Mouse (Mus musculus): ENCODE results near the gene Snx29. TPM values are rescaled to one million over a fixed set of nuclear protein-coding genes. Genes with fewer than 3 reads are reported as not detected.

Snx29 gene
- polyA plus RNA-seq, 1 experiment from 2014 or later = 15.3 TPM

DNA sequence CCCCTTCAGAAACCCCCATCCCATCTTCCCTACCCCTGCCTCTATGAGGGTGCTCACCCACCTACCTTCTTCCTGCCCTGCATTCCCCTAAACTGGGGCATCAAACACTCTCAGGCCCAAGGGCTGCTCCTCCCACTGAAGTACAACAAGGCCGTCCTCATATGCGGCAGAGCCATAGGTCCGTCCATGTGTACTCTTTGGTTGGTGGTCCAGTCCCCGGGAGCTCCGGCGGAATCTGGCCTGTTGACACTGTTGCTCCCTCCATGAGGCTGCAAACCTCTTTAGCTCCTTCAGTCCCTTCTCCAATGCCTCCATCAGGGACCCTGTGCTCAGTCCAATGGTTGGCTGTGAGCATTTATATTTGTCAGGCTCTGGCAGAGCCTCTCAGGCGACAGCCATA is 219.1 kb downstream of the Snx29 start:
- Histone ChIP-seq H3K4me2 (replicated peaks; ENCODE audit: low read depth, low read length) (no peak overlapping the region), H3K9ac (ENCODE audit: low read depth, low read length) (no peak overlapping the region), H3K36me3 (ENCODE audit: control insufficient read depth, insufficient read depth, low read length) (no peaks in the 10 kb centered on the region), H3K27me3 (ENCODE audit: control insufficient read depth, insufficient read depth, low read length) (no peaks in the 10 kb centered on the region), H3K27ac (ENCODE audit: low read depth, low read length) (no peak overlapping the region), H3K4me3 (ENCODE audit: low read depth, low read length) (no peak overlapping the region), H3K9me3 (ENCODE audit: control insufficient read depth, low read length) (no peaks in the 10 kb centered on the region), H3K4me1 (replicated peaks; ENCODE audit: control insufficient read depth, insufficient read depth, low read length) (no peaks in the 10 kb centered on the region)
- 90% methylated on average over 7 of the region's 7 CpGs for WGBS
- no peak for DNase-seq (ENCODE audit: low spot score)
- no peak for ATAC-seq (ENCODE audit: low FRiP score)

DNA sequence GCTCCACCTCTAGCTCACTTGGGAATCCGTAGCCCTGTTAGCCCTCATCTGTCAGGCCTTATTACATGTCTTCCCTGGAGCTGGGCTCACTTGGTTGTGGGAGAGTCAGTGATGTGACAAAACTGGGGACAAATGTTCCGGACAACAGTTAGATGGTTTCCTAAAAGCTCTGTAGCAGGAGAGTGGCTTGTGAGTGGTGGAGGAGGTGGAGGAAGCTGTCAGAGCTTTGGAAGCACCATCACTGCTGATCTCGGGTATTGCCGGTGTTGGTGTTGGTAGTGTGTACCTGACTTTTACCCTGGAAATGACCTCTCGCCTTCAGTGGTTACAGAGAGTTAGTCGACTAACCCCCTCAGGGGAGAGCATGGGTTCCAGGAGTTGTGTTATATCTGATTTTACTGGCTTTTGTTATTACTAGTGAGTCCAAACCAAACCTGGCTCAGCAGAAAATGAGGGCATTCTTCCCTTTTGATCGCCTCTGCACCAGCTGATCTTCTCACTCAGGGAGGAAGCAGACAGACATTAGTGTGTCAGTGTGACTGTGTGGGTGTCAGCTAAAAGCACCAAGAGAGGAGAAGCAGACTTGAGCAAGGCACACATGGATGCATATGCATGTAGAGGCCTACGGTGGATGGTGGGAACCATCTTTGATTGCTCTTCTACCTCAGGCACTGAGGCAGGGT is 227.5 kb downstream of the Snx29 start:
- DNase-seq (ENCODE audit: low spot score) (no peak), ATAC-seq (ENCODE audit: low FRiP score) (no peak)
- H3K36me3 ChIP-seq (ENCODE audit: control insufficient read depth, insufficient read depth, low read length) = no peaks in the 10 kb centered on the region
- H3K9me3 ChIP-seq (ENCODE audit: control insufficient read depth, low read length) = no peaks in the 10 kb centered on the region
- no peak overlapping the region for H3K27ac ChIP-seq (ENCODE audit: low read depth, low read length)
- H3K4me2 ChIP-seq (replicated peaks; ENCODE audit: low read depth, low read length) = no peak overlapping the region
- no peak overlapping the region for H3K4me3 ChIP-seq (ENCODE audit: low read depth, low read length)
- H3K4me1 ChIP-seq (replicated peaks; ENCODE audit: control insufficient read depth, insufficient read depth, low read length) = no peaks in the 10 kb centered on the region
- H3K9ac ChIP-seq (ENCODE audit: low read depth, low read length) = no peak overlapping the region
- no peaks in the 10 kb centered on the region for H3K27me3 ChIP-seq (ENCODE audit: control insufficient read depth, insufficient read depth, low read length)
- WGBS = 92% methylated on average over 8 of the region's 8 CpGs

DNA sequence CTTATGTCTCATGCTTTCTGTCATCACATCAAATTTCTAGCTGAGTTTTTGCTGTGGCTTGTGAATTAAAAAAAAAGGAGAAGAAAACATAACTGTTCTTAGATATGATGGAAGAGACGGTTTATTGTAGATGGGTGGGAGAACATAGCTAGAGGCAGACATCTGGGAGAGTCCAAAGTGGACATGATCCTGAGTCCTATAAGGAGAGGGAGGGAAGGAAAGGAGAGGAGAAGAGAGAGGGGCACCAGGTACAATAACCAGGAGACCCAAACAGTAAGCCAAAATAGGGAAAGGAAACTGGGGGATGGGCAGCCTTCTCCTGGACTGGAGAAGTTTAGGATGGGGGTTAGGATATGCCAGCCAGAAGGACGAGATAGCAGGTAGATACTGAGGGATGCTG is 239.0 kb downstream of the Snx29 start:
- no peaks in the 10 kb centered on the region for H3K4me1 ChIP-seq (replicated peaks; ENCODE audit: control insufficient read depth, insufficient read depth, low read length)
- WGBS = 88% methylated on average over 2 of the region's 2 CpGs
- no peak overlapping the region for H3K9ac ChIP-seq (ENCODE audit: low read depth, low read length)
- H3K9me3 ChIP-seq (ENCODE audit: control insufficient read depth, low read length) = no peaks in the 10 kb centered on the region
- ATAC-seq (ENCODE audit: low FRiP score) (no peak), DNase-seq (ENCODE audit: low spot score) (no peak)
- H3K27me3 ChIP-seq (ENCODE audit: control insufficient read depth, insufficient read depth, low read length) = no peaks in the 10 kb centered on the region
- no peaks in the 10 kb centered on the region for H3K36me3 ChIP-seq (ENCODE audit: control insufficient read depth, insufficient read depth, low read length)
- no peak overlapping the region for H3K27ac ChIP-seq (ENCODE audit: low read depth, low read length)
- H3K4me2 ChIP-seq (replicated peaks; ENCODE audit: low read depth, low read length) = no peak overlapping the region
- no peak overlapping the region for H3K4me3 ChIP-seq (ENCODE audit: low read depth, low read length)

DNA sequence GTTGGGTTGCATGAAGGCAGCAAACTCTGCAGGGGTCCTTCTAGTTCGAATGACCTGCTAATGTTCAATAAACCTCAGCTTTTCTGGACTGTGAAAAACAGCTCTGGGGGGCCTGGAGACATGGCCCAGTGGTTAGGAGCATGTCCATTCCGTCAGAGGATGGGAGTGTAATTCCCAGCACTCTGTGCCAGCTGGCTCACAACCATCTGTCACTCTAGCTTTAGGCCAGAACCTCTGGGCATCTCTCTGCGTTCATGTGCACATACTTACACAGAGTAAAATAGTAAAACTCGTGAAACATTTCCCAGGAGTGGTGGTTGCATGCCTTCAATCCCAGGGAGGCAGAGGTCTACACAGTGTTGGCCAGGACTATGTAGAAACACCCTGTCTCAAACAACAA is 241.1 kb downstream of the Snx29 start:
- no peak overlapping the region for H3K9ac ChIP-seq (ENCODE audit: low read depth, low read length)
- H3K27ac ChIP-seq (ENCODE audit: low read depth, low read length) = no peak overlapping the region
- ATAC-seq (ENCODE audit: low FRiP score) (no peak), DNase-seq (ENCODE audit: low spot score) (no peak)
- H3K27me3 ChIP-seq (ENCODE audit: control insufficient read depth, insufficient read depth, low read length) = no peaks in the 10 kb centered on the region
- WGBS = 70% methylated on average over 4 of the region's 4 CpGs
- H3K4me3 ChIP-seq (ENCODE audit: low read depth, low read length) = no peak overlapping the region
- H3K36me3 ChIP-seq (ENCODE audit: control insufficient read depth, insufficient read depth, low read length) = no peaks in the 10 kb centered on the region
- no peaks in the 10 kb centered on the region for H3K4me1 ChIP-seq (replicated peaks; ENCODE audit: control insufficient read depth, insufficient read depth, low read length)
- no peak overlapping the region for H3K4me2 ChIP-seq (replicated peaks; ENCODE audit: low read depth, low read length)
- no peaks in the 10 kb centered on the region for H3K9me3 ChIP-seq (ENCODE audit: control insufficient read depth, low read length)

DNA sequence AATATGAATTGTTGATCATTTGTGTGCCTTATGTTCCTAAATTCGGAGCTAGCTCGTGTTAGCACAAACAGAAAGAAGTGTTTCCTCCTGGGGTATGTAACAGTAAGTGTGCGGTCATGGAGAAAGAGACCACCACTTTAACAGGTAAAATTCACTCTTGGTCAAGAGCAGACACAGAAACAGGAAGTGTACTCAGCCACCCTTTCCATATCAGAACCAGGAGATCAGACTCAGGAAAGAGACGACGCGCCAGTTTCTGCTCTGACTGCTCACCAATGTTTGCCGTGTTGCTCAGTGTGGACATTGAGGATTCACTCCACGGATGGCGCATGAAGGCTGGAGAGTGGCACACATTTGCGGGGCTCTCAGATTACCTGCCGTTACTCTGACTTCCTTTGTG is 242.4 kb downstream of the Snx29 start:
- Histone ChIP-seq H3K9ac (ENCODE audit: low read depth, low read length) (no peak overlapping the region), H3K36me3 (ENCODE audit: control insufficient read depth, insufficient read depth, low read length) (no peaks in the 10 kb centered on the region), H3K9me3 (ENCODE audit: control insufficient read depth, low read length) (no peaks in the 10 kb centered on the region), H3K27ac (ENCODE audit: low read depth, low read length) (no peak overlapping the region), H3K4me3 (ENCODE audit: low read depth, low read length) (no peak overlapping the region), H3K27me3 (ENCODE audit: control insufficient read depth, insufficient read depth, low read length) (no peaks in the 10 kb centered on the region), H3K4me1 (replicated peaks; ENCODE audit: control insufficient read depth, insufficient read depth, low read length) (no peaks in the 10 kb centered on the region), H3K4me2 (replicated peaks; ENCODE audit: low read depth, low read length) (no peak overlapping the region)
- ATAC-seq (ENCODE audit: low FRiP score) (no peak), DNase-seq (ENCODE audit: low spot score) (no peak)
- 84% methylated on average over 11 of the region's 11 CpGs for WGBS

DNA sequence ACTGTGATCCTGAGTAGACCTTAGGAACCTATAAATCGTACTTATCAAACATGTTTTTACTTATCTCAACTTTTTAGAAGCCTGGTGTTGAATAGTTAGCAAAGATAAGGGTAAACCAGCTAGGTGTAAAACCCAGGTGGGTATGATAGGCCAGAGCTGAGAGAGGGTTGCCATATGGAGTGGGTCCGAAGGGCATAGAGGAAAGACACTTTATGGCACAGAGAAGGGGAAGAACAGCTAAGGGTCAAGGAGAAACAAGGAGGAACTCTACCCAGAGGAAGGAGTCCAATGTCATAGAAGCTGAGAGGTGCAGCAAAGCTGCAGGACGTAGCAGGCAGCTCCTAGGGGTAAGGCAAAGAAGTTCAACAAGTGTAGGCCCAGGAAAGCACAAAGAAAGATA is 244.9 kb downstream of the Snx29 start:
- 83% methylated on average over 3 of the region's 3 CpGs for WGBS
- Histone ChIP-seq H3K36me3 (ENCODE audit: control insufficient read depth, insufficient read depth, low read length) (no peaks in the 10 kb centered on the region), H3K9ac (ENCODE audit: low read depth, low read length) (no peak overlapping the region), H3K4me1 (replicated peaks; ENCODE audit: control insufficient read depth, insufficient read depth, low read length) (no peaks in the 10 kb centered on the region), H3K4me2 (replicated peaks; ENCODE audit: low read depth, low read length) (no peak overlapping the region), H3K27me3 (ENCODE audit: control insufficient read depth, insufficient read depth, low read length) (no peaks in the 10 kb centered on the region), H3K27ac (ENCODE audit: low read depth, low read length) (no peak overlapping the region), H3K9me3 (ENCODE audit: control insufficient read depth, low read length) (no peaks in the 10 kb centered on the region), H3K4me3 (ENCODE audit: low read depth, low read length) (no peak overlapping the region)
- ATAC-seq (ENCODE audit: low FRiP score) = no peak
- no peak for DNase-seq (ENCODE audit: low spot score)

DNA sequence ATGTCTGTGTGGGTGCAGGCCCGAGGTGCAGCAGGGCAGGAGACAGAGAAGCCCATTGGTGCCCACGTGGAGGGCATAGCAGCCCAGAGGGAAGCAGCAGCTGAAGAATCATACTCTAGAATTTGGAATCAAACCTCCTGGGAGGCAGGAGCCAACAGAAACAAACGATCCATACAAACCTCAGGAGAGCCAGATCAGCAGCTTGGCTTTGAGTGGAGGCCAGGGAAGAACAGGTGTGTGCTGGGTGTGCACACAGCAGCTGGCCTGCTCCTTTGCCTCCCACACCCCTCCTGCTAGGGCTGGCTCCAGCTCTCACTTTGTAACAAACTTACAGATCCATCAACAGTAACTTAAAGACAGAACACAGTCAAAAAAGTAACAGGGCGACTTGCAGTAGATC is 245.4 kb downstream of the Snx29 start:
- Histone ChIP-seq H3K4me2 (replicated peaks; ENCODE audit: low read depth, low read length) (no peak overlapping the region), H3K9me3 (ENCODE audit: control insufficient read depth, low read length) (no peaks in the 10 kb centered on the region), H3K36me3 (ENCODE audit: control insufficient read depth, insufficient read depth, low read length) (no peaks in the 10 kb centered on the region), H3K9ac (ENCODE audit: low read depth, low read length) (no peak overlapping the region), H3K4me1 (replicated peaks; ENCODE audit: control insufficient read depth, insufficient read depth, low read length) (no peaks in the 10 kb centered on the region), H3K27ac (ENCODE audit: low read depth, low read length) (no peak overlapping the region), H3K4me3 (ENCODE audit: low read depth, low read length) (no peak overlapping the region), H3K27me3 (ENCODE audit: control insufficient read depth, insufficient read depth, low read length) (no peaks in the 10 kb centered on the region)
- ATAC-seq (ENCODE audit: low FRiP score) (no peak), DNase-seq (ENCODE audit: low spot score) (no peak)
- WGBS = 79% methylated on average over 4 of the region's 4 CpGs

DNA sequence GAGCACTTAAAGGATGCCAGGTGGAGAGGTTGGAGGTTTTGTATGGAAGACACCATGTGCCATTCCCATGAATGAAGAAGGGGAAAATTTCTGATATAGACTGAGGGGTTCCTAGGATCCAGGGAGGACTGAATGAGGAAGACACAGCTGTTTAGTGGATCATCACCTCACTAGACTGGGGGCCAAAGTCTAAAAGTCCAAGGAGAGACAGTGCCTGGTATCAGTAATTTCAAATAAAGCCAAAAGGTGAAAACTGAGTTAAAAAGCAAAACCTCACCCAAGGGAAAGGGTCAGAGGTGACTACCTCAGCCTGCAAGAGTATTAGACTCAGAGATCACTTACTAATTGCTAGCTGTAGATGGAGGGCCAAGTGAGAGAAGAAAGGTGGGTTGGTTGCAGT is 245.9 kb downstream of the Snx29 start:
- no peaks in the 10 kb centered on the region for H3K4me1 ChIP-seq (replicated peaks; ENCODE audit: control insufficient read depth, insufficient read depth, low read length)
- H3K9me3 ChIP-seq (ENCODE audit: control insufficient read depth, low read length) = no peaks in the 10 kb centered on the region
- H3K36me3 ChIP-seq (ENCODE audit: control insufficient read depth, insufficient read depth, low read length) = no peaks in the 10 kb centered on the region
- DNase-seq (ENCODE audit: low spot score) = no peak
- H3K27ac ChIP-seq (ENCODE audit: low read depth, low read length) = no peak overlapping the region
- H3K4me3 ChIP-seq (ENCODE audit: low read depth, low read length) = no peak overlapping the region
- H3K9ac ChIP-seq (ENCODE audit: low read depth, low read length) = no peak overlapping the region
- ATAC-seq (ENCODE audit: low FRiP score) = no peak
- no peak overlapping the region for H3K4me2 ChIP-seq (replicated peaks; ENCODE audit: low read depth, low read length)
- H3K27me3 ChIP-seq (ENCODE audit: control insufficient read depth, insufficient read depth, low read length) = no peaks in the 10 kb centered on the region

DNA sequence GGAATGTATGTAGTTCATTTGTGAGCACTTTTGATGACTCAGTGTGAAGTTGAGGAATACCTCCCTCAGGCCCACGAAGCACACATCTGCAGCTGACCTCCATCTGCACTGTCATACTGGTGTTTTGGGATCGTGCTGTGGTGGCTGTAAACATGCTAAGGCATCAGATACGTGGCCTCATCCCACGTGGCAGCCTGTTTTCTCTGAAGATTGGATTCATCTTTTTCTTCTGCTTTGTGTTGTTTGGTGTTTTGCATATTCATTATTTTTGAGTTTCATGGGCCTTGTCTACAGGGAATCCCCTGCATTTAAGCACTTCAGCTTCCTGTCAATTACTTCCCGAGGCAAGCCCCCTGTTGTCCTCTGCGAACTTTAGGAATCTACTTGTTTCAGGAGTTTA is 246.4 kb downstream of the Snx29 start:
- 70% methylated on average over 6 of the region's 6 CpGs for WGBS
- H3K4me3 ChIP-seq (ENCODE audit: low read depth, low read length) = no peak overlapping the region
- ATAC-seq (ENCODE audit: low FRiP score) (no peak), DNase-seq (ENCODE audit: low spot score) (no peak)
- no peaks in the 10 kb centered on the region for H3K36me3 ChIP-seq (ENCODE audit: control insufficient read depth, insufficient read depth, low read length)
- H3K27me3 ChIP-seq (ENCODE audit: control insufficient read depth, insufficient read depth, low read length) = no peaks in the 10 kb centered on the region
- no peak overlapping the region for H3K4me2 ChIP-seq (replicated peaks; ENCODE audit: low read depth, low read length)
- H3K9me3 ChIP-seq (ENCODE audit: control insufficient read depth, low read length) = no peaks in the 10 kb centered on the region
- H3K4me1 ChIP-seq (replicated peaks; ENCODE audit: control insufficient read depth, insufficient read depth, low read length) = no peaks in the 10 kb centered on the region
- H3K9ac ChIP-seq (ENCODE audit: low read depth, low read length) = no peak overlapping the region
- H3K27ac ChIP-seq (ENCODE audit: low read depth, low read length) = no peak overlapping the region

All from hindbrain, embryonic 11.5 days (tissue).